Mouse (Mus musculus) neural tube, embryonic 14.5 days (tissue): ENCODE results near the gene Gm10436. TPM values are rescaled to one million over a fixed set of nuclear protein-coding genes. Genes with fewer than 3 reads are reported as not detected.
"Not testable (repeated sequence)": the region's sequence is repeated elsewhere in the genome, so short reads cannot be mapped to it uniquely, and the experiment has no call there.

Source experiments
- ATAC-seq: fragments of 200-750 bp; cut with Nextera tagmentation; 2 replicates; pipeline ENCODE4 v1.8.0; 2017; ENCODE audit warnings: low read depth, mild to moderate bottlenecking, moderate TSS enrichment, moderate library complexity
- H3K27ac ChIP-seq: fragments of 300-500 bp; sonication (generic); 2 replicates; pipeline ENCODE4 v1.5.1; 2014; ENCODE audit warnings: low read depth, mild to moderate bottlenecking, control low read depth, low read length, moderate library complexity, mixed read lengths
- H3K27me3 ChIP-seq: fragments of 300-500 bp; sonication (generic); 2 replicates; pipeline ENCODE4 v1.6.1; 2014; ENCODE audit warnings: low read length; ENCODE audit not compliant: control insufficient read depth, insufficient read depth
- H3K36me3 ChIP-seq: fragments of 300-500 bp; sonication (generic); 2 replicates; pipeline ENCODE4 v1.6.1; 2014; ENCODE audit warnings: low read length, mixed read lengths; ENCODE audit not compliant: control insufficient read depth, insufficient read depth
- H3K4me1 ChIP-seq: fragments of 300-500 bp; sonication (generic); 2 replicates; pipeline ENCODE4 v1.6.1; 2014; ENCODE audit warnings: low read length; ENCODE audit not compliant: control insufficient read depth, insufficient read depth
- H3K4me2 ChIP-seq: fragments of 300-500 bp; sonication (generic); 2 replicates; pipeline ENCODE4 v1.6.1; 2014; ENCODE audit warnings: mild to moderate bottlenecking, low read depth, low read length, control low read depth
- H3K4me3 ChIP-seq: fragments of 300-500 bp; sonication (generic); 2 replicates; pipeline ENCODE4 v1.5.1; 2014; ENCODE audit warnings: low read depth, low read length, control low read depth, mixed read lengths
- H3K9ac ChIP-seq: fragments of 300-500 bp; sonication (generic); replicated peaks from 2 replicates; pipeline ENCODE4 v1.6.1; 2014; ENCODE audit warnings: low read depth, mild to moderate bottlenecking, control low read depth, low read length, mixed read lengths
- H3K9me3 ChIP-seq: fragments of 300-500 bp; sonication (generic); 2 replicates; pipeline ENCODE4 v1.6.1; 2016; ENCODE audit warnings: low read length; ENCODE audit not compliant: control insufficient read depth
- WGBS: fragments of 180-500 bp; shearing (Covaris S2); extraction: QIAGEN DNeasy Blood & Tissue Kit; methylation state at CpG from one replicate; pipeline ENCODE4 v1.1.7; 2014; 5-methylcytosine and 5-hydroxymethylcytosine counted together
- polyA plus RNA-seq: library from polyadenylated mRNA; unstranded; fragments of >200 nt; fragmentation: Nextera tagmentation; extraction: Ambion mirVana; gene quantifications from 2 replicates; pipeline ENCODE4 v1.2.1, GENCODE M21; 2014

Gm10436 gene
- polyA plus RNA-seq = not detected in 2 replicates

DNA sequence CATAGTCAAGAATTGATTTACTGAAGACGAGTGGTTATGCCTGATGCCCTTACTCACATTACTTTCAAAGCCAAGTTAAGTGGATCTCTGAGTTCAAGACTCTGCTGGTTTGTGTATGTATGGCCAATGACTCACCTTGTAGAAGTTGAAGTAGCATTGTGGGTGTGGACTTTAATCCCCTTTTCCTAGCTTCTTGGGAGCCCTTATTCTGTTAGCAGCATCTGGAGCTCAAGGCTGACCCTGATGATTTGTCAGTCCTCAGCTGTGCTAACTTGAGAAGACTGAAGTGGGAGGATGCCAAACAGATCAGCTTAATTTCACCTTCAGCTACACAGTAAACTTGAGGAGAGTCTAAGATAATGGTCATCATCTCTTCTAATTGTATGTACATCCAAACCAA lies at the start of gene Gm10436:
Gene Gm10436 (minus strand): TSS at position 101 of the 400 bp plus-strand sequence.
- ATAC-seq, H3K4me2 ChIP-seq, H3K9ac ChIP-seq, H3K4me1 ChIP-seq, H3K27ac ChIP-seq, H3K9me3 ChIP-seq, H3K36me3 ChIP-seq, H3K4me3 ChIP-seq, H3K27me3 ChIP-seq: not testable (repeated sequence)
- 86% methylated on average over 1 of the region's 1 CpGs for WGBS

GRCm38 (mm10) chr12:88219445-88219844 lies 37.5 kb upstream of the Gm10436 start:
- H3K36me3 ChIP-seq = no peaks in the 10 kb centered on the region
- no peak for ATAC-seq
- H3K4me1 ChIP-seq = no peaks in the 10 kb centered on the region
- H3K9me3 ChIP-seq = no peaks in the 10 kb centered on the region
- no peak overlapping the region for H3K27ac ChIP-seq
- H3K9ac ChIP-seq = no peak overlapping the region
- H3K4me3 ChIP-seq = no peak overlapping the region
- H3K27me3 ChIP-seq = no peaks in the 10 kb centered on the region
- WGBS = 90% methylated on average over 3 of the region's 3 CpGs
- H3K4me2 ChIP-seq = no peak overlapping the region

- H3K4me1 ChIP-seq, H3K27me3 ChIP-seq, H3K27ac ChIP-seq, H3K4me2 ChIP-seq, H3K9ac ChIP-seq, H3K36me3 ChIP-seq, ATAC-seq, H3K9me3 ChIP-seq, H3K4me3 ChIP-seq: not testable (repeated sequence)
These were observed 36.2 kb upstream of the Gm10436 start for GRCm38 (mm10) chr12:88218059-88218458.

- ATAC-seq = no peak
- Histone ChIP-seq H3K27me3 (no peaks in the 10 kb centered on the region), H3K9ac (no peak overlapping the region), H3K4me2 (no peak overlapping the region), H3K4me1 (no peaks in the 10 kb centered on the region), H3K9me3 (no peaks in the 10 kb centered on the region), H3K36me3 (no peaks in the 10 kb centered on the region), H3K27ac (no peak overlapping the region), H3K4me3 (no peak overlapping the region)
- WGBS = 89% methylated on average over 12 of the region's 12 CpGs
These were observed 32.7 kb upstream of the Gm10436 start for GRCm38 (mm10) chr12:88214641-88215040.

GRCm38 (mm10) chr12:88211458-88211857 lies 29.6 kb upstream of the Gm10436 start:
- not testable (repeated sequence) for H3K4me2 ChIP-seq, H3K4me3 ChIP-seq, H3K4me1 ChIP-seq, ATAC-seq, H3K27me3 ChIP-seq, H3K36me3 ChIP-seq, H3K9me3 ChIP-seq, H3K9ac ChIP-seq, H3K27ac ChIP-seq
- 91% methylated on average over 9 of the region's 9 CpGs for whole genome bisulfite sequencing

- Histone ChIP-seq H3K9ac (no peak overlapping the region), H3K4me2 (no peak overlapping the region), H3K9me3 (no peaks in the 10 kb centered on the region), H3K36me3 (no peaks in the 10 kb centered on the region), H3K27me3 (no peaks in the 10 kb centered on the region), H3K4me3 (no peak overlapping the region), H3K27ac (no peak overlapping the region), H3K4me1 (no peaks in the 10 kb centered on the region)
- no peak for ATAC-seq
- 95% methylated on average over 2 of the region's 2 CpGs for WGBS
These were observed 20.9 kb upstream of the Gm10436 start for GRCm38 (mm10) chr12:88202856-88203255.

Other genes with a start within 250 kb of the Gm10436 start
- gene Gm2042, start 228.0 kb downstream of the Gm10436 start, polyA plus RNA-seq = not detected in 2 replicates
- gene Gm2075, start 170.3 kb downstream of the Gm10436 start, polyA plus RNA-seq = not detected in 2 replicates
- gene Gm6803, start 163.3 kb downstream of the Gm10436 start, polyA plus RNA-seq = not detected in 2 replicates
- gene Gm2056, start 155.1 kb downstream of the Gm10436 start, polyA plus RNA-seq = not detected in 2 replicates
- not detected in 2 replicates for gene Gm16368, start 98.4 kb downstream of the Gm10436 start, polyA plus RNA-seq
- gene Gm8332, start 68.0 kb upstream of the Gm10436 start, polyA plus RNA-seq = not detected in 2 replicates
- not detected in 2 replicates for gene Gm5662, start 92.4 kb upstream of the Gm10436 start, polyA plus RNA-seq
- not detected in 2 replicates for gene Gm5039, start 141.9 kb upstream of the Gm10436 start, polyA plus RNA-seq
- 28.2 and 28.4 TPM in 2 replicates for gene Adck1, start 178.4 kb upstream of the Gm10436 start, polyA plus RNA-seq